Comparison of ENCODE assay signal across 31 mouse cellular contexts in genomic region chr16:97496026-97496425, GRCm38 (mm10). TPM values are rescaled to one million over a fixed set of nuclear protein-coding genes. Genes with fewer than 3 reads are reported as not detected.
DNase-seq lines count a peak whose midpoint lies in the region; ATAC-seq and TF ChIP-seq lines count a peak whose summit lies in the region.
"Had no signal": no experiment of that assay in that cellular context is flagged by ENCODE, and none has a peak within 500 bp of the region (broad histone marks: within the 10 kb centered on the region; RNA-seq: fewer than 3 reads in every experiment).

No protein-coding gene starts in this region.

- peak; percentile 43 for DNase-seq in heart, adult 11 months
- DNase-seq in ES-E14 (ENCODE audit: low read depth, low spot score), result peak; percentile 20
- no peak for DNase-seq in left cerebral cortex, adult 9 months (ENCODE audit: low spot score in 2 of 2)
- no peak for DNase-seq in urinary bladder, postnatal 10 days (ENCODE audit: low spot score)
- DNase-seq in gastrocnemius, postnatal 10 days, result no peak
- DNase-seq: adrenal gland, postnatal 10 days; adrenal gland, postnatal 36 days; B cell, adult 2 months; cerebellum, adult 18-20 months; cerebellum, adult 9-10 months; cerebellum, postnatal 14 days; gastrocnemius, postnatal 14 days; heart, adult 18-20 months; heart, postnatal 14 days; heart, postnatal 4 days had no signal

- no peaks in the 10 kb centered on the region for H3K36me3 ChIP-seq in heart, embryonic 12.5 days
- H3K36me3 ChIP-seq in ES-E14 (ENCODE audit: control insufficient read depth, insufficient read depth, low read length, poor library complexity, severe bottlenecking), result no peaks in the 10 kb centered on the region
- H3K36me3 ChIP-seq in small intestine, adult 2 months (ENCODE audit: control insufficient read depth, insufficient read depth, low read length), result peaks cover 17% of the 10 kb centered on the region
- H3K36me3 ChIP-seq in stomach, embryonic 16.5 days (ENCODE audit: control insufficient read depth, insufficient read depth, low read length), result no peaks in the 10 kb centered on the region
- H3K36me3 ChIP-seq: forebrain, embryonic 10.5 days; heart, embryonic 13.5 days had no signal

- 58% methylated on average over 3 of the region's 3 CpGs for WGBS in heart, embryonic 12.5 days
- 34% methylated on average over 3 of the region's 3 CpGs for WGBS in small intestine, adult 2 months
- WGBS in stomach, embryonic 16.5 days, result 33% methylated on average over 3 of the region's 3 CpGs

- H3K9ac ChIP-seq in heart, embryonic 12.5 days, result no peak overlapping the region
- H3K9ac ChIP-seq in ES-E14 (ENCODE audit: insufficient read depth, low read depth, low read length, poor library complexity, severe bottlenecking), result no peak overlapping the region
- H3K9ac ChIP-seq in stomach, embryonic 16.5 days (ENCODE audit: low read length), result no peak overlapping the region
- H3K9ac ChIP-seq: forebrain, embryonic 13.5 days; heart, embryonic 13.5 days; hindbrain, embryonic 14.5 days had no signal

- H3K4me3 ChIP-seq in heart, embryonic 12.5 days, result no peak overlapping the region
- no peak overlapping the region for H3K4me3 ChIP-seq in ES-E14 (ENCODE audit: insufficient read depth in 1 of 2, low read depth in 1 of 2, low read length in 2 of 2, poor library complexity in 1 of 2, severe bottlenecking in 1 of 2)
- H3K4me3 ChIP-seq in small intestine, adult 2 months (ENCODE audit: low read depth, low read length), result no peak overlapping the region
- H3K4me3 ChIP-seq in stomach, embryonic 16.5 days (replicated peaks; ENCODE audit: low read length), result no peak overlapping the region
- H3K4me3 ChIP-seq: forebrain, embryonic 10.5 days; forebrain, embryonic 13.5 days; heart, embryonic 13.5 days had no signal

- H3K9me3 ChIP-seq in heart, embryonic 12.5 days (replicated peaks), result no peaks in the 10 kb centered on the region
- H3K9me3 ChIP-seq in ES-E14 (ENCODE audit: control insufficient read depth, insufficient read depth, low read depth, low read length), result no peaks in the 10 kb centered on the region
- H3K9me3 ChIP-seq in stomach, embryonic 16.5 days (replicated peaks; ENCODE audit: control insufficient read depth, low read length), result no peaks in the 10 kb centered on the region
- H3K9me3 ChIP-seq: forebrain, embryonic 10.5 days; forebrain, embryonic 13.5 days; heart, embryonic 13.5 days had no signal

- H3K4me2 ChIP-seq in heart, embryonic 12.5 days, result no peak overlapping the region
- H3K4me2 ChIP-seq in stomach, embryonic 16.5 days (ENCODE audit: low read depth, low read length), result no peak overlapping the region
- H3K4me2 ChIP-seq: forebrain, embryonic 13.5 days; heart, embryonic 13.5 days; hindbrain, embryonic 14.5 days had no signal

- H3K27me3 ChIP-seq in heart, embryonic 12.5 days (replicated peaks), result no peaks in the 10 kb centered on the region
- no peaks in the 10 kb centered on the region for H3K27me3 ChIP-seq in small intestine, adult 2 months (ENCODE audit: control insufficient read depth, insufficient read depth, low read length)
- H3K27me3 ChIP-seq in stomach, embryonic 16.5 days (ENCODE audit: control insufficient read depth, insufficient read depth, low read length), result no peaks in the 10 kb centered on the region
- H3K27me3 ChIP-seq: forebrain, embryonic 13.5 days; heart, embryonic 13.5 days had no signal

- no peak for TF ChIP-seq POLR2A in small intestine, adult 2 months (IDR thresholded peaks at IDR 0.05; ENCODE audit: low read depth, low read length)

- H3K27ac ChIP-seq in heart, embryonic 12.5 days (ENCODE audit: poor library complexity, severe bottlenecking), result no peak overlapping the region
- H3K27ac ChIP-seq in ES-E14 (ENCODE audit: insufficient read depth, low read depth, low read length, poor library complexity, severe bottlenecking), result no peak overlapping the region
- H3K27ac ChIP-seq in small intestine, adult 2 months (ENCODE audit: insufficient read depth, low read depth, low read length), result peak overlapping the region; percentile 44; the same call in 1 of the 2 replicates
- peak overlapping the region; percentile 72 for H3K27ac ChIP-seq in stomach, embryonic 16.5 days (ENCODE audit: low read length)
- H3K27ac ChIP-seq: forebrain, embryonic 10.5 days; forebrain, embryonic 13.5 days; heart, embryonic 13.5 days; hindbrain, embryonic 14.5 days; hindbrain, postnatal 0 days had no signal

- no peak for TF ChIP-seq CTCF in small intestine, adult 2 months (IDR thresholded peaks at IDR 0.05; ENCODE audit: extremely low read depth, insufficient read length, insufficient replicate concordance, low read depth, low read length)

- in situ Hi-C loops in ES-E14 (cut with MboI; ENCODE audit: low sequenced_read_pairs in 2 of 2, unreplicated experiment in 2 of 2), result no loop called here

- ATAC-seq in heart, embryonic 12.5 days (ENCODE audit: insufficient number of reproducible peaks, low FRiP score), result no peak
- peak; percentile 68; the same call in 1 of the 2 replicates for ATAC-seq in stomach, embryonic 16.5 days (ENCODE audit: insufficient read depth, low FRiP score)
- ATAC-seq: activated CD4-positive, CD25-positive, alpha-beta regulatory T cell, adult 4 months; forebrain, embryonic 13.5 days; forebrain, embryonic 16.5 days; hindbrain, postnatal 0 days; inflammation-experienced regulatory T-cells, adult 6 months had no signal

- no peaks in the 10 kb centered on the region for H3K4me1 ChIP-seq in heart, embryonic 12.5 days (replicated peaks)
- peaks cover 0 to 3% of the 10 kb centered on the region in 2 experiments; a peak in 1 of 4 replicates for H3K4me1 ChIP-seq in ES-E14 (ENCODE audit: control insufficient read depth in 2 of 2, insufficient read depth in 2 of 2, low read length in 2 of 2, poor library complexity in 1 of 2)
- H3K4me1 ChIP-seq in small intestine, adult 2 months (ENCODE audit: control insufficient read depth, insufficient read depth, insufficient read length, low read length), result peaks cover 12% of the 10 kb centered on the region; the same call in 1 of the 2 replicates
- no peaks in the 10 kb centered on the region for H3K4me1 ChIP-seq in stomach, embryonic 16.5 days (ENCODE audit: control insufficient read depth, insufficient read depth, low read length)
- H3K4me1 ChIP-seq: forebrain, embryonic 10.5 days; forebrain, embryonic 13.5 days; heart, embryonic 13.5 days had no signal

TF ChIP-seq in ES-E14, 5 proteins besides CTCF, POLR2A, EP300 and RAD21:
- no peak for TF ChIP-seq ZNF384 (IDR thresholded peaks at IDR 0.05; ENCODE audit: low read depth, low read length)
- TF ChIP-seq HCFC1 (IDR thresholded peaks at IDR 0.05; ENCODE audit: borderline replicate concordance, insufficient read depth, low read length), result no peak
- TF ChIP-seq MAFK (IDR thresholded peaks at IDR 0.05; ENCODE audit: insufficient read depth, low read depth, low read length), result no peak
- TF ChIP-seq CHD2 (IDR thresholded peaks at IDR 0.05; ENCODE audit: low read depth, low read length), result no peak
- no peak for TF ChIP-seq ZC3H11A (IDR thresholded peaks at IDR 0.05; ENCODE audit: borderline replicate concordance, low read depth, low read length)
TF ChIP-seq in ES-E14: peak in this region for 0.

RNA-seq across cellular contexts. Expression of gene Fam3b, which starts 18.6 kb away (rescaled TPM):
- not detected in 2 replicates for polyA plus RNA-seq in heart, embryonic 12.5 days (2016; fragmentation: Nextera tagmentation; extraction: Ambion mirVana)
- total RNA-seq in ES-E14 (2012; rRNA removed), result 0.90 and 2.5 TPM in 2 replicates
- 64.5 and 78.2 TPM in 2 replicates for polyA plus RNA-seq in small intestine, adult 2 months (2012; rRNA removed)
- 5.9 and 9.3 TPM in 2 replicates for polyA plus RNA-seq in stomach, embryonic 16.5 days (2015; fragmentation: Nextera tagmentation; extraction: Ambion mirVana)
- total RNA-seq in gastrocnemius, postnatal 10 days (2021), result not detected
- total RNA-seq: adrenal gland, postnatal 36 days; CH12.LX; gastrocnemius, adult 18-20 months; gastrocnemius, postnatal 14 days; gastrocnemius, postnatal 4 days; heart, adult 18-20 months; heart, postnatal 14 days; heart, postnatal 4 days; hindbrain, postnatal 0 days had no signal
- polyA plus RNA-seq: embryonic facial prominence, embryonic 11.5 days; forebrain, embryonic 10.5 days; forebrain, embryonic 13.5 days; forebrain, embryonic 16.5 days; heart, embryonic 13.5 days; hindbrain, embryonic 11.5 days; hindbrain, embryonic 14.5 days; hindbrain, postnatal 0 days had no signal

RNA-seq across cellular contexts. Expression of gene Mx1, which starts 33.3 kb away (rescaled TPM):
- 0.22 TPM in 1 of 2 replicates, not detected in the other for polyA plus RNA-seq in heart, embryonic 12.5 days (2016; fragmentation: Nextera tagmentation; extraction: Ambion mirVana)
- total RNA-seq in ES-E14 (2012; rRNA removed), result 0.36 TPM in 1 of 2 replicates, not detected in the other
- polyA plus RNA-seq in small intestine, adult 2 months (2012; rRNA removed), result 1.0 and 1.2 TPM in 2 replicates
- 0.21 and 0.31 TPM in 2 replicates for polyA plus RNA-seq in stomach, embryonic 16.5 days (2015; fragmentation: Nextera tagmentation; extraction: Ambion mirVana)
- under 1 TPM; 0.38 to 0.99 TPM for total RNA-seq in gastrocnemius, postnatal 10 days (2021)
- polyA plus RNA-seq: embryonic facial prominence, embryonic 11.5 days; forebrain, embryonic 13.5 days; forebrain, embryonic 16.5 days; hindbrain, embryonic 11.5 days; hindbrain, embryonic 14.5 days had no signal

Comparison
In these comparisons a context has a peak if more than half of its experiments do, and no peak if none do; other contexts are left out.
1. DNase-seq: peak in heart, adult 11 months (single experiment) and ES-E14 (single experiment); none in left cerebral cortex, adult 9 months (0 of 2), urinary bladder, postnatal 10 days (single experiment) and gastrocnemius, postnatal 10 days (single experiment).
2. H3K27ac ChIP-seq: peak in small intestine, adult 2 months (single experiment) and stomach, embryonic 16.5 days (single experiment); none in heart, embryonic 12.5 days (single experiment) and ES-E14 (single experiment).